Mouse (Mus musculus) kidney, embryonic 14.5 days (tissue): ENCODE results near the gene Nrip2. TPM values are rescaled to one million over a fixed set of nuclear protein-coding genes. Genes with fewer than 3 reads are reported as not detected.

Experiments used
- ATAC-seq: fragments of 200-750 bp; cut with Nextera tagmentation; 2 replicates; pipeline ENCODE4 v1.8.0; 2017; ENCODE audit warnings: moderate number of reproducible peaks, mild to moderate bottlenecking, moderate TSS enrichment, moderate library complexity; ENCODE audit not compliant: low FRiP score, low TSS enrichment
- H3K27ac ChIP-seq: fragments of 300-500 bp; sonication (generic); 2 replicates; pipeline ENCODE4 v1.5.1; 2014; ENCODE audit warnings: low read depth, mild to moderate bottlenecking, low read length, moderate library complexity, mixed read lengths
- H3K27me3 ChIP-seq: fragments of 300-500 bp; sonication (generic); 2 replicates; pipeline ENCODE4 v1.6.1; 2014; ENCODE audit warnings: mild to moderate bottlenecking, low read length; ENCODE audit not compliant: control insufficient read depth, insufficient read depth
- H3K36me3 ChIP-seq: fragments of 300-500 bp; sonication (generic); 2 replicates; pipeline ENCODE4 v1.6.1; 2014; ENCODE audit warnings: low read length, mixed read lengths; ENCODE audit not compliant: control insufficient read depth, insufficient read depth
- H3K4me1 ChIP-seq: fragments of 300-500 bp; sonication (generic); 2 replicates; pipeline ENCODE4 v1.6.1; 2014; ENCODE audit warnings: low read length, mixed read lengths; ENCODE audit not compliant: control insufficient read depth, insufficient read depth
- H3K4me2 ChIP-seq: fragments of 300-500 bp; sonication (generic); replicated peaks from 2 replicates; pipeline ENCODE4 v1.6.1; 2014; ENCODE audit warnings: low read depth, mild to moderate bottlenecking, low read length
- H3K4me3 ChIP-seq: fragments of 300-500 bp; sonication (generic); 2 replicates; pipeline ENCODE4 v1.5.1; 2014; ENCODE audit warnings: mild to moderate bottlenecking, low read length
- H3K9ac ChIP-seq: fragments of 300-500 bp; sonication (generic); 2 replicates; pipeline ENCODE4 v1.6.1; 2014; ENCODE audit warnings: low read depth, mild to moderate bottlenecking, low read length, moderate library complexity
- H3K9me3 ChIP-seq: fragments of 300-500 bp; sonication (generic); 2 replicates; pipeline ENCODE4 v1.6.1; 2016; ENCODE audit warnings: low read length; ENCODE audit not compliant: control insufficient read depth
- WGBS: fragments of 180-500 bp; shearing (Covaris S2); extraction: QIAGEN DNeasy Blood & Tissue Kit; methylation state at CpG from one replicate; pipeline ENCODE4 v1.1.7; 2014; 5-methylcytosine and 5-hydroxymethylcytosine counted together
- polyA plus RNA-seq: library from polyadenylated mRNA; unstranded; fragments of >200 nt; fragmentation: Nextera tagmentation; extraction: Ambion mirVana; gene quantifications from 2 replicates; pipeline ENCODE4 v1.2.1, GENCODE M21; 2014

Nrip2 gene
- polyA plus RNA-seq, 1 experiment from 2014 or later: 17.9 TPM

GRCm38 (mm10) chr6:128427571-128427970 is 28.5 kb downstream of the Nrip2 start:
- 90% methylated on average over 5 of the region's 5 CpGs for WGBS
- H3K4me2 ChIP-seq: no peak overlapping the region
- no peak overlapping the region for H3K27ac ChIP-seq
- no peak for ATAC-seq
- no peaks in the 10 kb centered on the region for H3K4me1 ChIP-seq
- no peaks in the 10 kb centered on the region for H3K27me3 ChIP-seq
- H3K36me3 ChIP-seq: peaks cover 47% of the 10 kb centered on the region
- no peak overlapping the region for H3K4me3 ChIP-seq
- H3K9me3 ChIP-seq: no peaks in the 10 kb centered on the region
- H3K9ac ChIP-seq: no peak overlapping the region

- Histone ChIP-seq H3K27ac (no peak overlapping the region), H3K36me3 (peaks cover 64% of the 10 kb centered on the region), H3K4me1 (no peaks in the 10 kb centered on the region), H3K4me2 (no peak overlapping the region), H3K4me3 (no peak overlapping the region), H3K9me3 (no peaks in the 10 kb centered on the region), H3K9ac (no peak overlapping the region), H3K27me3 (no peaks in the 10 kb centered on the region)
- no peak for ATAC-seq
- WGBS: 100% methylated on average over 2 of the region's 2 CpGs
Measured at GRCm38 (mm10) chr6:128429300-128429699, 30.2 kb downstream of the Nrip2 start.

GRCm38 (mm10) chr6:128429826-128430225 is 30.7 kb downstream of the Nrip2 start:
- H3K4me2 ChIP-seq: no peak overlapping the region
- H3K4me1 ChIP-seq: no peaks in the 10 kb centered on the region
- H3K9me3 ChIP-seq: no peaks in the 10 kb centered on the region
- H3K4me3 ChIP-seq: no peak overlapping the region
- no peak overlapping the region for H3K27ac ChIP-seq
- H3K9ac ChIP-seq: no peak overlapping the region
- H3K27me3 ChIP-seq: no peaks in the 10 kb centered on the region
- 92% methylated on average over 6 of the region's 6 CpGs for WGBS
- ATAC-seq: no peak
- H3K36me3 ChIP-seq: peaks cover 69% of the 10 kb centered on the region

GRCm38 (mm10) chr6:128432356-128432915 is 33.3 kb downstream of the Nrip2 start:
- WGBS: 87% methylated on average over 13 of the region's 13 CpGs
- no peaks in the 10 kb centered on the region for H3K27me3 ChIP-seq
- H3K9me3 ChIP-seq: no peaks in the 10 kb centered on the region
- no peak overlapping the region for H3K4me3 ChIP-seq
- H3K4me1 ChIP-seq: peaks cover 13% of the 10 kb centered on the region
- H3K36me3 ChIP-seq: peaks cover 87% of the 10 kb centered on the region
- no peak overlapping the region for H3K27ac ChIP-seq
- no peak for ATAC-seq
- H3K9ac ChIP-seq: no peak overlapping the region
- H3K4me2 ChIP-seq: no peak overlapping the region

- Histone ChIP-seq H3K4me2 (no peak overlapping the region), H3K9me3 (no peaks in the 10 kb centered on the region)
- no peak for ATAC-seq
Measured at GRCm38 (mm10) chr6:128433566-128433965, 34.5 kb downstream of the Nrip2 start.

GRCm38 (mm10) chr6:128435474-128435873 is 36.4 kb downstream of the Nrip2 start:
- Histone ChIP-seq H3K9ac (no peak overlapping the region), H3K9me3 (no peaks in the 10 kb centered on the region), H3K4me2 (no peak overlapping the region), H3K27ac (no peak overlapping the region), H3K36me3 (peaks cover 60% of the 10 kb centered on the region), H3K4me3 (no peak overlapping the region), H3K27me3 (no peaks in the 10 kb centered on the region), H3K4me1 (peaks cover 16% of the 10 kb centered on the region)
- ATAC-seq: no peak
- 80% methylated on average over 5 of the region's 5 CpGs for WGBS

More at GRCm38 (mm10) chr6:128433566-128433965, 34.5 kb downstream of the Nrip2 start:
- Histone ChIP-seq H3K36me3 (peaks cover 77% of the 10 kb centered on the region), H3K4me1 (peaks cover 13% of the 10 kb centered on the region), H3K27ac (no peak overlapping the region), H3K9ac (no peak overlapping the region), H3K4me3 (no peak overlapping the region), H3K27me3 (no peaks in the 10 kb centered on the region)
- WGBS: 95% methylated on average over 13 of the region's 13 CpGs

GRCm38 (mm10) chr6:128436356-128437005 is 37.4 kb downstream of the Nrip2 start:
- Histone ChIP-seq H3K27ac (no peak overlapping the region), H3K36me3 (peaks cover 51% of the 10 kb centered on the region), H3K4me2 (peak overlapping the region; percentile 57), H3K4me3 (peak overlapping the region; percentile 82), H3K9me3 (no peaks in the 10 kb centered on the region), H3K27me3 (no peaks in the 10 kb centered on the region), H3K9ac (peak overlapping the region; percentile 92), H3K4me1 (peaks cover 16% of the 10 kb centered on the region)
- ATAC-seq: no peak
- WGBS: 81% methylated on average over 8 of the region's 8 CpGs

GRCm38 (mm10) chr6:128437288-128437687 is 38.2 kb downstream of the Nrip2 start:
- ATAC-seq: no peak
- Histone ChIP-seq H3K27me3 (no peaks in the 10 kb centered on the region), H3K4me2 (peak overlapping the region; percentile 57), H3K9ac (peak overlapping the region; percentile 92), H3K27ac (peak overlapping the region; percentile 93), H3K9me3 (no peaks in the 10 kb centered on the region), H3K4me1 (peaks cover 16% of the 10 kb centered on the region), H3K36me3 (peaks cover 43% of the 10 kb centered on the region), H3K4me3 (peak overlapping the region; percentile 82)
- WGBS: 4% methylated on average over 10 of the region's 10 CpGs

- peak; percentile 68 for ATAC-seq
- Histone ChIP-seq H3K4me1 (peaks cover 16% of the 10 kb centered on the region), H3K27me3 (no peaks in the 10 kb centered on the region), H3K4me3 (peak overlapping the region; percentile 82), H3K9ac (peak overlapping the region; percentile 92), H3K36me3 (peaks cover 38% of the 10 kb centered on the region), H3K4me2 (peak overlapping the region; percentile 57), H3K9me3 (no peaks in the 10 kb centered on the region), H3K27ac (peak overlapping the region; percentile 93)
- WGBS: 0% methylated on average over 52 of the region's 52 CpGs
Measured at GRCm38 (mm10) chr6:128437731-128438316, 38.7 kb downstream of the Nrip2 start.
